Mouse (Mus musculus): ENCODE results near the gene Fhl1.

The Fhl1 gene

GRCm38 (mm10) chrX:56751536-56751935, 19.9 kb downstream of the Fhl1 start:
- intact Hi-C loops (cut with DNase I) = loop anchor here (5.0 kb wide), 1 partner anchor 99 kb away; no protein-coding TSS in a partner anchor

- intact Hi-C loops (cut with DNase I) = loop anchor here (5.0 kb wide), 1 partner anchor 100 kb away; no protein-coding TSS in a partner anchor
Measured at GRCm38 (mm10) chrX:56752144-56752543, 20.6 kb downstream of the Fhl1 start.

- intact Hi-C loops (cut with DNase I) = loop anchor here (5.0 kb wide), 1 partner anchor 101 kb away; no protein-coding TSS in a partner anchor
Measured at GRCm38 (mm10) chrX:56753317-56754289, 22.0 kb downstream of the Fhl1 start.

GRCm38 (mm10) chrX:56755646-56756045, 24.1 kb downstream of the Fhl1 start:
- intact Hi-C loops (cut with DNase I) = loop anchor here (1.0 to 5.0 kb wide), 2 partner anchors 35 to 82 kb away; no protein-coding TSS in a partner anchor

- intact Hi-C loops (cut with DNase I) = loop anchor here (5.0 kb wide), 1 partner anchor 81 kb away; no protein-coding TSS in a partner anchor
Measured at GRCm38 (mm10) chrX:56756352-56756751, 24.8 kb downstream of the Fhl1 start.

- intact Hi-C loops (cut with DNase I) = no loop called here
Measured at GRCm38 (mm10) chrX:56760257-56760760, 28.7 kb downstream of the Fhl1 start.

GRCm38 (mm10) chrX:56769838-56770237, 38.3 kb downstream of the Fhl1 start:
- intact Hi-C loops (cut with DNase I) = no loop called here

- intact Hi-C loops (cut with DNase I) = no loop called here
Measured at GRCm38 (mm10) chrX:56771751-56772150, 40.2 kb downstream of the Fhl1 start.

- intact Hi-C loops (cut with DNase I) = no loop called here
Measured at GRCm38 (mm10) chrX:56773329-56773728, 41.7 kb downstream of the Fhl1 start.

GRCm38 (mm10) chrX:56786281-56787061, 54.9 kb downstream of the Fhl1 start:
- intact Hi-C loops (cut with DNase I) = no loop called here

GRCm38 (mm10) chrX:56787486-56787885, 55.9 kb downstream of the Fhl1 start:
- intact Hi-C loops (cut with DNase I) = no loop called here

- intact Hi-C loops (cut with DNase I) = loop anchor here (1.0 to 5.0 kb wide), 2 partner anchors 35 to 138 kb away; no protein-coding TSS in a partner anchor
Measured at GRCm38 (mm10) chrX:56790591-56790990, 59.0 kb downstream of the Fhl1 start.

- intact Hi-C loops (cut with DNase I) = loop anchor here (5.0 kb wide), 1 partner anchor 139 kb away; no protein-coding TSS in a partner anchor
Measured at GRCm38 (mm10) chrX:56791268-56791667, 59.7 kb downstream of the Fhl1 start.

GRCm38 (mm10) chrX:56821765-56822603, 90.4 kb downstream of the Fhl1 start, which contains the start of gene Map7d3:
Gene Map7d3 (minus strand): TSS chrX:56822326.
- intact Hi-C loops (cut with DNase I) = no loop called here

- intact Hi-C loops (cut with DNase I) = no loop called here
Measured at GRCm38 (mm10) chrX:56827492-56827891, 95.9 kb downstream of the Fhl1 start.

GRCm38 (mm10) chrX:56835842-56836241, 104.3 kb downstream of the Fhl1 start:
- intact Hi-C loops (cut with DNase I) = loop anchor here (5.0 kb wide), 2 partner anchors 79 to 304 kb away; no protein-coding TSS in a partner anchor

- intact Hi-C loops (cut with DNase I) = loop anchor here (5.0 kb wide), 2 partner anchors 82 to 307 kb away; no protein-coding TSS in a partner anchor
Measured at GRCm38 (mm10) chrX:56839369-56839768, 107.8 kb downstream of the Fhl1 start.

- intact Hi-C loops (cut with DNase I) = loop anchor here (5.0 kb wide), 1 partner anchor 286 kb away; no protein-coding TSS in a partner anchor
Measured at GRCm38 (mm10) chrX:56841255-56841654, 109.7 kb downstream of the Fhl1 start.

Measured in adrenal gland (tissue).